Mouse (Mus musculus): ENCODE results near the gene Ppp2r5d.

The Ppp2r5d gene

DNA sequence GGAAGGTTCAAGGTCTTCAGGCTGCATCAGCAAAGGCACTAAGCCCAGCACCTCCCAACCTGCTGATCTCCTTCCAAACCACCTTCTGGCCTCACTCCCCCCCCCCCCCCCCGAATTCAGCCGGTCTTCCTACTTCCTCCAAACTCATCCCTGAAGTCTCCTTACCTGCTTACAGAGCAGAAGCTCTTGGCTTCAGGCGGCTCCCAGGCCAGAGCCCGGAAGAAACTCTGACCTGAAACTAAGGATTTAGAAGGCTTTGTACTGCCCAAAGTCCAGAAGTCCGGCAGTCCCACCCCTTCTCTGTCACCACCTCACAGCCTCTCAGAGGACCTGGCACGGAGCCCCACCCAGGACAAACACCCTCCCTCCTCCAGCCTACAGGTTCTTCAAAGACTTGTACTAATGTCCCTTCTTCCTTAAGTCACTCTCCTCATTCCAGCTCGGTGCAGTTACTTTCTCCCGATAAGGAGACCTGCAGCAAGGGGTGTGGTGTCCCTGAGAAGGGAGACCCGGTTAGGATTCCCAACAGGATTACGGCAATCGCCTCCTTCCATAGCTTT, 59.9 kb downstream of the Ppp2r5d start:
- DNase-seq (ENCODE audit: low read depth) = no peak

DNA sequence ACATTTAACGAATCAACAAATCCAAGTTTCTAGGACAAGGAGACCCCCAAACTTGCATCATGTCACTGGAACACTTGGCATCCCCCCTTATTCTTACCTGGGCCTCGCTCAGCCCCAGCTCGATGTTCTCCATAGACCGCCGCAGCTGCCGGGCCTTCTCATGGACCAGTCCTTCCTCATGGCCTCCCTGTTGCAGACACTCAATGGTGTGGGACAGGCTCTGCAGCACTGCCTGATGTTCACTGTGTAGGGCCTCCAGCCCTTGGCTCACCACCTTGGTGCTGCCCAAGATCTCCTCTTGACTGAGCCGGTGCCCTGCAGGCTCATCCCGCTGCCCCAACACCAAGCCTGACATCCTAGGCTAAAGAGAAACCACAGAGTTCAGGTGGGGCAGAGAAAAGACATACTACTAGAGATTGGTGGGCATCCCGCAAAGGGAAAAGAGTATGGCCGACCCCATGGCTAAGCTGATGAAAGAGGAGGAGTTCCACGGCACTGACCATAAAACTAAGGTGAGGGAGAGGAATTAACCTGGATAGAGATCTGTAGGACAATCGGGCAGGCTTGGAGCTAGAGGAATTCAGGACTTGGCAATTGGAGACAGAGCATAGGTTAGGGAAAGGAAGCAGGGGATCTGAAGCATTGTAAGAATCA, 60.6 kb downstream of the Ppp2r5d start:
- no peak for DNase-seq (ENCODE audit: low read depth)

DNA sequence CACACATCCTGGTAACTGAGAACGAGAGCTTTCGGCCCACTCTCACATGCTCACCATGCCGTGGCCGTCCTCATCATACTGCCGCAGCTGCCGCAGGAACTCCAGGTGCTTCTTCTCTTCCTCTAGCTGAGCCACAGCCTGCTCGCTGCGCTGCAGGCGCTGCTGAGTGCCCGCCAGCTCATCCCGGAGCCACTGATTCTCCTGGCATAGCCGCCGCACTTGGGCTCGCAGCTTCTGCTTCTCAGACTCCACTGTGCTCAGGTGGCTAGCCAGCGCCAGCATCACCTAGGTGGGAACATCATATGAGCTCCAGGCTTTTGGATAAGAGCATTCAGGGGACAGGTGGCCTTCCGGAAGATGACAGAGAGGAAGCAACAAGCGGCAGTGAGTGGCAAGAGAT, 62.9 kb downstream of the Ppp2r5d start:
- DNase-seq (ENCODE audit: low read depth) = no peak

DNA sequence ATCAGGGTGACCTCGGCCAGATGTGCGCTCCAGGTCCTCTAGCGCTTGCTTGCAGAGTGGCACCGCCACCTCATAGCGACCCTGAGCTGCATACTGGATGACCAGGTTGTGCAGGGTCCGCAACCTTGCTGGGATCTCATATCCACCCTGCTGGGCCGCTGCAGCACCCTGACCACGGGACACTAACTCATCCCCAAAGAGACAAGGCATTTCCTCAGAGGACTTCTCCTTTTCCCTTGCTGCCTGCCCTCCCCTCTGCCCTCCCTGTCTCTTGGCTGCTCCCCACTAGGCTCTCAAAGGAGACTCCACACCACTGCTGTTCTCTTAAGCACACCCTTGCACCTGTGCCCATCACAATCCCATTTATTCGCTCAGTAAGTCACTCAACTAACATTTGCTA, 65.0 kb downstream of the Ppp2r5d start:
- no peak for DNase-seq (ENCODE audit: low read depth)

DNA sequence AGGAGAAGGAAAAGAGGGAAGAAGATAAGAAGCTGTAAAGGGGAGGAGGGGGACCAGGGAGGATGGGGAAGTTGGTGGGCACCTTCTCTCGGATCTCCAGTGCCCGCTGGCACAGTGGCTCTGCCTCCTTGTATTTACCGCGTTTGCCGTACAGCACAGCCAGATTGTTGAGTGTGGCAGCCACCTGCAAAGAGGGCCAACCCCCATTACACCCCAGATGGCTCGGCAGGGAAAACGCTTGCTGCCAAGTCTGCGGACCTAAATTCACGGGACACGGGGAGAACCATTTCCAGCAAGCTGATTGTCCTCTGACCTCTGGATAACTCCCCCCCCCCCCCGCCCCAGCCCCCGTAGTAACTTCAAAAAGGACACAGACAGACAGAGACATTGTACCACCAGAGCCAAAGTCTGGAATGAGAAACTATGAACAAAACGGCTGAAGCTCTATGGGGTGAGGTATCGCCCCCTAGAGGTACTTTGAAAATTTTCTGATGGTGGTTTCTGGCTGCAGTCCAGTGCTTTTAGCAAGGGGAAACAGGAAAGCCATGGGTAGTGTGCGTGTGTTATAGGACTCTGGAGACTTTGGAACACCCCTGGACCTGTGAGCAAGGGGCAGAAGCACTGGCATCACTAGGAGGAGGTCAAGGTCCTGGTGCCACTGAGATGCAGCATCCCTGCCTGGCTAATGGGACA, 67.9 kb downstream of the Ppp2r5d start:
- no peak for DNase-seq (ENCODE audit: low read depth)

Measured in c-Kit-positive CD71-positive TER-119-negative erythroid progenitor cells, embryonic 14.5 days (primary cell).